Mouse (Mus musculus) erythroblast, embryonic 14.5 days (primary cell): ENCODE measurements at regions not wholly inside any gene's neighbourhood (a gene's known extent, or its start where the extent isn't known, plus 50 kb on each side); places are given as distances from the start of the nearest gene placed in this dataset.

ENCODE experiments used
- GATA1 ChIP-seq: IDR thresholded peaks from 2 replicates; pipeline ENCODE4 v1.6.1; 2012; ENCODE audit warnings: low read length, inconsistent platforms, mixed read lengths
- TAL1 ChIP-seq: IDR thresholded peaks from 3 replicates; pipeline ENCODE4 v1.6.1; 2012; ENCODE audit warnings: low read length, inconsistent platforms, mixed read lengths

DNA sequence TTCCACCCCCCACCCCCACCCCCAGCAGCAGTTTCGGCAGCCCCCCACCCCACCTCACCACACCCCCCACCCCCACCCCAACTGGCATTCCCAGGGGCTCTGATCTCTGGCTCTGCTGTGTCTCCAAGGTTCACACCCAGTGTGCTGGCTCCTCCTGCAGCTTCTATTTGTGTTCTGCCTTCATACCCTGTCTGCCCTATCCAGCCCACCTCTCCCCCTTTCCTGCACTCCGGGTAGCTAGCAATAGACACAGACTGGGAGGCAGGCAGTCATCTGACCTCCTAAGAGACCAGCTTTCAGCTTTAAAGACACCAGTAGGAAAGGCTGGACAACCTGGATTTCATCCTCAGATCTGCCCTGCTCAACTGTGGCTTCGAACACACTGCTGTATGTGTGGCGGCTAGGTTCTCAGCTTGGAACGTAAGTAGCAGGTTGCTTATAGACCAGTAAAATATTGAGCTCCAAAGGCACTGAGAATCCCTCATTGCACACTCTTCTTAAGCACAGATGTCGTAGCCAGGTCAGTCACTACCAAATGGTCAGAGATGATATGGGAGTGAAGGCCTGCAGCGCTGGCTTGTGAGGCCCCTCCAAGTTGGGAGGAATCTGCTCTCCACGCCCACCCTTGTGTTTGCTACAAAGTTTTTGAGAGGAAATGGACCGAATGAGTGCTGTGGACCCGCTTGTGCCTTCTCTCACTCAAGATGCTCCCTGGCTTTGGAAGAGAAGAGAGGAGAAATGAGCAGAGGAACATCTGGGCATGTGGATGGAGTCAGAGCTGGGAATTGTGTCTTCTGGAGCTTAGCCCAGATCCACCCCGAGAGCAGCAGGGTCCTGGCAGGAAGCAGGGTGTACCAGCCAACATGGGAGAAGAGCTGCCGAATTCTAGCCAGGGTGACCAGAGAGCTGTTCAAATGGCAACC lies 187.1 kb downstream of the Bcl2l11 start:
- TF ChIP-seq GATA1 (no peak), TAL1 (no peak)
